Mouse (Mus musculus) CH12.LX (cell line): ENCODE measurements around the gene Lgals8. TPM values are rescaled to one million over a fixed set of nuclear protein-coding genes. Genes with fewer than 3 reads are reported as not detected.
A peak's percentile ranks its signal among the peaks of the same experiment; 100 is the strongest.

ENCODE experiments used
- DNase-seq: peaks from one replicate; pipeline ENCODE4 v3.0.0-alpha.2; 2013; ENCODE audit errors: extremely low read depth
- H3K27ac ChIP-seq: 2 replicates; pipeline ENCODE4 v1.5.1; 2012; ENCODE audit warnings: low read depth, mild to moderate bottlenecking, control low read depth, moderate library complexity; ENCODE audit not compliant: insufficient read depth
- H3K27me3 ChIP-seq: replicated peaks from 2 replicates; pipeline ENCODE3; 2012; ENCODE audit warnings: inconsistent platforms
- H3K36me3 ChIP-seq, 2 experiments: replicated peaks in 1 of 2; 2 replicates each; pipeline versions ENCODE3 to v1.6.1; 2012; ENCODE audit warnings: inconsistent platforms in 1 of 2, low read length in 1 of 2, mild to moderate bottlenecking in 1 of 2, mixed read lengths in 1 of 2, moderate library complexity in 1 of 2; ENCODE audit not compliant: control insufficient read depth in 1 of 2, insufficient read depth in 1 of 2
- H3K4me1 ChIP-seq, 2 experiments: 2 replicates each; pipeline ENCODE4 v1.6.1; 2012; ENCODE audit warnings: inconsistent platforms in 1 of 2, moderate library complexity in 1 of 2; ENCODE audit not compliant: insufficient read depth in 2 of 2, control insufficient read depth in 1 of 2
- H3K4me2 ChIP-seq: 2 replicates; pipeline ENCODE4 v1.6.1; 2012; ENCODE audit warnings: low read depth, mild to moderate bottlenecking, control low read depth; ENCODE audit not compliant: poor library complexity, insufficient read depth, severe bottlenecking
- H3K4me3 ChIP-seq, 3 experiments: fragments of 150-350 bp in 1 of 3; sonication (generic) in 1 of 3; replicated peaks in 1 of 3; 2 replicates each; pipeline versions ENCODE3 to v1.5.1; 2011 to 2012; ENCODE audit warnings: low read depth in 2 of 3, low read length in 2 of 3, mild to moderate bottlenecking in 2 of 3, moderate library complexity in 2 of 3, control low read depth in 1 of 3, improper control_type of control experiment in 1 of 3, inconsistent platforms in 1 of 3, mixed read lengths in 1 of 3; ENCODE audit not compliant: poor library complexity in 1 of 3
- H3K79me2 ChIP-seq: replicated peaks from 2 replicates; pipeline ENCODE4 v1.6.1; 2012; ENCODE audit warnings: mild to moderate bottlenecking, moderate library complexity; ENCODE audit not compliant: control insufficient read depth, poor library complexity, insufficient read depth, severe bottlenecking; ENCODE audit errors: extremely low read depth
- H3K9ac ChIP-seq: 2 replicates; pipeline ENCODE4 v1.6.1; 2012; ENCODE audit warnings: low read depth, mild to moderate bottlenecking, control low read depth, moderate library complexity; ENCODE audit not compliant: insufficient read depth
- H3K9me3 ChIP-seq: replicated peaks from 2 replicates; pipeline ENCODE3; 2012; ENCODE audit warnings: low read length, inconsistent platforms, mixed read lengths
- CHD2 ChIP-seq: IDR thresholded peaks from 2 replicates; pipeline ENCODE4 v1.6.1; 2011; ENCODE audit warnings: low read length, improper control_type of control experiment
- CTCF ChIP-seq, 2 experiments: IDR thresholded peaks in 1 of 2; conservative IDR thresholded peaks in 1 of 2; 2 replicates each; pipeline ENCODE4 v1.5.1; 2011 to 2012; ENCODE audit warnings: low read depth in 2 of 2, low read length in 2 of 2, improper control_type of control experiment in 1 of 2, inconsistent platforms in 1 of 2, mild to moderate bottlenecking in 1 of 2, moderate library complexity in 1 of 2
- ELF1 ChIP-seq: IDR thresholded peaks from 2 replicates; pipeline ENCODE4 v1.6.1; 2014; ENCODE audit warnings: low read depth, mild to moderate bottlenecking, inconsistent platforms, low read length, improper control_type of control experiment
- EP300 ChIP-seq: IDR thresholded peaks from 2 replicates; pipeline ENCODE4 v1.6.1; 2011; ENCODE audit warnings: low read length, improper control_type of control experiment
- ETS1 ChIP-seq: conservative IDR thresholded peaks from 2 replicates; pipeline ENCODE4 v1.6.1; 2012; ENCODE audit warnings: low read depth, mild to moderate bottlenecking, inconsistent platforms, low read length, improper control_type of control experiment, moderate library complexity
- HCFC1 ChIP-seq: IDR thresholded peaks from 2 replicates; pipeline ENCODE4 v1.6.1; 2012; ENCODE audit warnings: low read depth, mild to moderate bottlenecking, inconsistent platforms, low read length, improper control_type of control experiment
- JUN ChIP-seq: IDR thresholded peaks from 2 replicates; pipeline ENCODE4 v1.6.1; 2011; ENCODE audit warnings: low read depth, mild to moderate bottlenecking, low read length, improper control_type of control experiment, moderate library complexity; ENCODE audit not compliant: insufficient read depth
- JUND ChIP-seq: conservative IDR thresholded peaks from 2 replicates; pipeline ENCODE4 v1.6.1; 2011; ENCODE audit warnings: low read depth, low read length, improper control_type of control experiment
- MAFK ChIP-seq: IDR thresholded peaks from 2 replicates; pipeline ENCODE4 v1.6.1; 2011; ENCODE audit warnings: low read length, improper control_type of control experiment; ENCODE audit not compliant: insufficient replicate concordance
- MAX ChIP-seq: IDR thresholded peaks from 2 replicates; pipeline ENCODE4 v1.6.1; 2011; ENCODE audit warnings: low read length, improper control_type of control experiment
- MAZ ChIP-seq: IDR thresholded peaks from 2 replicates; pipeline ENCODE4 v1.6.1; 2012; ENCODE audit warnings: low read depth, mild to moderate bottlenecking, inconsistent platforms, low read length, improper control_type of control experiment, moderate library complexity
- MXI1 ChIP-seq: IDR thresholded peaks from 2 replicates; pipeline ENCODE4 v1.6.1; 2011; ENCODE audit warnings: mild to moderate bottlenecking, low read depth, low read length, improper control_type of control experiment
- NELFE ChIP-seq: IDR thresholded peaks from 2 replicates; pipeline ENCODE4 v1.6.1; 2011; ENCODE audit warnings: low read depth, low read length, improper control_type of control experiment
- PAX5 ChIP-seq: IDR thresholded peaks from 2 replicates; pipeline ENCODE4 v1.6.1; 2012; ENCODE audit warnings: low read length, inconsistent platforms, mixed read lengths
- POLR2A ChIP-seq: IDR thresholded peaks from 2 replicates; pipeline ENCODE4 v1.6.1; 2011; ENCODE audit warnings: low read depth, mild to moderate bottlenecking, improper control_type of control experiment, low read length
- RAD21 ChIP-seq: IDR thresholded peaks from 2 replicates; pipeline ENCODE4 v1.6.1; 2011; ENCODE audit warnings: low read depth, mild to moderate bottlenecking, low read length, improper control_type of control experiment, moderate library complexity
- SIN3A ChIP-seq: IDR thresholded peaks from 2 replicates; pipeline ENCODE4 v1.6.1; 2012; ENCODE audit warnings: low read length, improper control_type of control experiment, inconsistent platforms
- SMC3 ChIP-seq: IDR thresholded peaks from 2 replicates; pipeline ENCODE4 v1.6.1; 2011; ENCODE audit warnings: low read depth, low read length, improper control_type of control experiment
- TCF12 ChIP-seq: IDR thresholded peaks from 2 replicates; pipeline ENCODE4 v1.6.1; 2014; ENCODE audit warnings: low read depth, mild to moderate bottlenecking, inconsistent platforms, low read length, improper control_type of control experiment
- UBTF ChIP-seq: IDR thresholded peaks from 2 replicates; pipeline ENCODE4 v1.6.1; 2012; ENCODE audit warnings: low read depth, mild to moderate bottlenecking, inconsistent platforms, low read length, improper control_type of control experiment, moderate library complexity
- ZC3H11A ChIP-seq: IDR thresholded peaks from 2 replicates; pipeline ENCODE4 v1.6.1; 2012; ENCODE audit warnings: low read depth, mild to moderate bottlenecking, inconsistent platforms, low read length, improper control_type of control experiment
- ZMIZ1 ChIP-seq: IDR thresholded peaks from 2 replicates; pipeline ENCODE4 v1.6.1; 2012; ENCODE audit warnings: low read depth, mild to moderate bottlenecking, inconsistent platforms, low read length, improper control_type of control experiment
- ZNF384 ChIP-seq: IDR thresholded peaks from 2 replicates; pipeline ENCODE4 v1.6.1; 2012; ENCODE audit warnings: low read depth, low read length, improper control_type of control experiment, inconsistent platforms
- dilution Hi-C: fragments of 300-500 bp; cut with MboI; formaldehyde crosslinking; loops from 2 replicates; pipeline ENCODE4 v1.14.3; 2020; ENCODE audit warnings: low sequenced_read_pairs; ENCODE audit not compliant: extremely low pct_unique_long_range_greater_than_20kb, extremely low pct_ligation_motif_present
- in situ Hi-C: fragments of 300-500 bp; cut with MboI; formaldehyde crosslinking; loops from 3 replicates; pipeline ENCODE4 v1.14.3; 2019; ENCODE audit warnings: low sequenced_read_pairs, low pct_ligation_motif_present, low pct_unique_long_range_greater_than_20kb, mixed read lengths
- polyA plus RNA-seq: library from polyadenylated mRNA; unstranded; fragments of >175 nt; gene quantifications from 2 replicates; pipeline ENCODE4 v1.2.1, GENCODE M21; 2012; ENCODE audit warnings: low read depth; ENCODE audit not compliant: insufficient read length
- total RNA-seq, 2 experiments: library from RNA; depleted of rRNA; stranded (reverse); fragments of 300-350 nt in 1 of 2; fragments of >200 nt in 1 of 2; gene quantifications; 2 replicates each; pipeline ENCODE4 v1.2.3; 2012 to 2014

Lgals8 gene
- total and polyA plus RNA-seq, 3 experiments = 15.8 to 23.5 (median 18.4) TPM

DNA sequence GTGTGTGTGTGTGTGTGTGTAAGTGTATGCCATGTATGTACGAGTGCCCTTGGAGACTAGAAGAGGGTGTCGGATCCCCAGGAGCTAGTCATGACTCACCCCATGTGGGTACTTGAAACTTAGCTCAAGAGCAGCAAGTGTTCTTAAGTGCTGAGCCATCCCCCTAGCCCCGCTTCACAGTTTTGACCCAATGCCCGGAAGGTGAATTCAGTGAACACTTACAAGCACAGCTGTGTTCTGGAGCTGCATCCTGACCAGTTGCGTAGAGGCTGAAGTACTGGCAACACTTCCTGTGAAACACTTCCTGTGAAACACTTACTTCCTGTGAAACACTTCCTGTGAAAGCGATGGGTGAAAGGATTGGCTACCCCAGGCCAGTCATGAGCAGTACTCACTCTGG, 10.5 kb upstream of the Lgals8 start:
- peaks cover 0 to 20% of the 10 kb centered on the region in 2 experiments; a peak in 2 of 4 replicates for H3K4me1 ChIP-seq
- in situ Hi-C loops = loop anchor here (5.0 kb wide), 2 partner anchors 37 to 67 kb away; no protein-coding TSS in a partner anchor
- H3K36me3 ChIP-seq = no peaks in the 10 kb centered on the region
- no peaks in the 10 kb centered on the region for H3K79me2 ChIP-seq
- no peak overlapping the region for H3K27ac ChIP-seq
- dilution Hi-C loops = no loop called here
- no peaks in the 10 kb centered on the region for H3K9me3 ChIP-seq
- H3K4me3 ChIP-seq = peak overlapping the region in 1 of 3 experiments; percentile 21
- no peak for TF ChIP-seq ETS1
- TF ChIP-seq POLR2A = no peak
- no peak for TF ChIP-seq TCF12
- no peak for TF ChIP-seq JUND
- TF ChIP-seq MAZ = no peak
- TF ChIP-seq JUN = no peak
- no peak for TF ChIP-seq EP300
- no peak for TF ChIP-seq ZNF384
- no peak for TF ChIP-seq MAFK
- TF ChIP-seq NELFE = no peak
- peak; percentile 43 for TF ChIP-seq HCFC1
- no peak for TF ChIP-seq CHD2
- no peak for TF ChIP-seq MXI1
- TF ChIP-seq UBTF = no peak
- TF ChIP-seq SIN3A = no peak
- TF ChIP-seq ELF1 = 0 out of 2 replicates have a peak, but pooled peaks have one; percentile 28
- no peak overlapping the region for H3K9ac ChIP-seq
- H3K27me3 ChIP-seq = no peaks in the 10 kb centered on the region
- no peak overlapping the region for H3K4me2 ChIP-seq
- DNase-seq = no peak

GRCm38 (mm10) chr13:12473724-12474378, 9.1 kb upstream of the Lgals8 start:
- peak; percentile 84 for DNase-seq
- peak; percentile 96 for TF ChIP-seq RAD21
- peak; percentile 91 for TF ChIP-seq ZC3H11A
- TF ChIP-seq MXI1 = no peak
- no peak for TF ChIP-seq ZMIZ1
- no peak for TF ChIP-seq PAX5
- TF ChIP-seq CTCF (conservative IDR thresholded peaks at IDR 0.05 in 1 of 2, IDR thresholded peaks at IDR 0.05 in 1 of 2; ENCODE audit: low read depth in 2 of 2, low read length in 2 of 2) = peak; percentile 52 to 94
- no peak for TF ChIP-seq MAX
- TF ChIP-seq SMC3 = peak; percentile 98
- Histone ChIP-seq H3K4me3 (no peak overlapping the region), H3K79me2 (no peaks in the 10 kb centered on the region), H3K27ac (no peak overlapping the region), H3K36me3 (no peaks in the 10 kb centered on the region), H3K9ac (no peak overlapping the region), H3K4me2 (no peak overlapping the region), H3K4me1 (peaks cover 0 to 21% of the 10 kb centered on the region in 2 experiments; a peak in 2 of 4 replicates), H3K9me3 (no peaks in the 10 kb centered on the region), H3K27me3 (no peaks in the 10 kb centered on the region)
- dilution Hi-C loops (no loop called here), in situ Hi-C loops (no loop called here)
